Mouse (Mus musculus) kidney, postnatal 25 days (tissue): ENCODE data around the gene Frem2.

ENCODE experiments used
- DNase-seq, 2 experiments: peaks; one replicate each; pipeline ENCODE4 v3.0.0; 2021; ENCODE audit warnings: mixed read lengths in 2 of 2

Gene Frem2

DNA sequence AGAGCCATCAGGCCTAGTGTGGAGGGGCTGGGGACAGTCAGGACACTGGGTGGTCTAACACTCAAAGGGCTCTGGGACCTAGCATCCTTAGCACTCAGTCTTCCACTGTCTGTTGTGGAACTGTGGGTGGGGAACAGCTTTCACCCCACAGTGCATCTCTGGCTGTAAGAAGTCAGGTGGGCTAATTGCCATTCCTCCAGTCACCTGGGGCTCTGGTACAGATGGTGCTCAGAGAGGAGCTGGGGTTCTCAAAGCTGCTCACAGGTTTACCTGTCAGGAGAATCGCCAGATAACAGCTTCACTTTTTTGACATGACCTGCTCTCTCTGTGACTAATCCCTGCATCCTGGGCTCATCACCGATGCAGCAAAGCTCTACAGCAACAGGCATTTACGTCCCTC lies 46.0 kb downstream of the Frem2 start:
- no peak for DNase-seq

DNA sequence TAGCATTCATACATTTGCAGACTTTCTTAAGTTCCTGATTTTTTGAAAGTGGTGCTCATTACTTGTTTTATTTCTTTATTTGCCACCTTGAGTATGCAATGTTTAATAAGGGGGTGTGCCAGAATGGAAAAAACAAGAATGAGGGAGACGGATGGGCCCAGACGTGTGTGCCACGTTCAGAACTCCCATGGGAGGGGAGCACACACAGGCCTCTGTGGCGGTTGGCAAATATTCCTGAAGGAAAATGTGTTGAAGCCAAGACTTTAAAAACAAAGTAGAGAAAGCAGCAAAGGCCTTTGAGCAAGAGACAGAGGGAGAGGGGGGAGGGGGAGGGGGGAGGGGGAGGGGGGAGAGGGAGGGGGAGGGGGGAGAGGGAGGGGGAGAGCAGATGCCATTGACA lies 47.3 kb downstream of the Frem2 start:
- DNase-seq = no peak

DNA sequence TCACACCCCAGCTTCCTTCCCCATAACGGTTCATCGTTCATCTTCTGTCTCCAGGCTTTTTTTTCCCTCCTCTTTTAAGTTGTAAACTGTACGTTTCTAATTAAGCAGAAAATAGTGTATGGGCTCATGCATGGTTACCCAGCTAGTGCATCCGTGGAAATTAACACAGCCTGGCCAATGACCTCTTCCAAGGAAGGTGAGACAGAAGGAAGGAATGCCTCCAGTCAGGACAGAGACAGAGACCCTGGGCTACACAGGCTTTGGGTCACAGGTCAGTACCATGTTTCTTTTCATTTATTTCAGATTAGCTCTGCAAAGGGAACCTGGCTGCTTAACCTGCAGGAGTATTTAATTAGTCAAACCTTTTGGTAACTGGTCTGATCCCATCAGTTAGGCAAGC lies 57.0 kb downstream of the Frem2 start:
- no peak for DNase-seq

DNA sequence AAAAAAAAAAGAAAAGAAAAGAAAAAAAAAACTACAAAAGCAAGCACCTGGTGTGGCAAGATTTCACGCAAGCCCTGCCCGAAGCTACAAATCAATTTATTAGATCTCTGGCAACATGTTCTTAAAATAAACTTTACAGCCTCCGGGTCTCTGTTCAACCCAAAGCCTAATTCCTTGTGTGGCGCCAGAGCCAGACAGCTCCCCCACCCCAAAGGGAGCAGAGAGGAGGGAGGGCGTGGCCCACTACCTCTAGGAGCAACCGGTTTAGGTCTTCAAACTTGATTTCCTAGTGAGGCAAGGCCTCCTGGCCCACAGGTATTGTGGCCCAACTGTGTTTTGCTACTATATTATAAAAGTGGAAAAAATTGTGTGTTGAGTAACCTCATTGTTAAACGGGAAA lies 57.8 kb downstream of the Frem2 start:
- DNase-seq = no peak

- DNase-seq = peak; percentile 45 to 66
These were observed 58.9 kb downstream of the Frem2 start for GRCm38 (mm10) chr3:53598153-53598800.

GRCm38 (mm10) chr3:53594471-53594870 lies 62.7 kb downstream of the Frem2 start:
- DNase-seq = no peak

GRCm38 (mm10) chr3:53593718-53594117 lies 63.4 kb downstream of the Frem2 start:
- DNase-seq = no peak

GRCm38 (mm10) chr3:53592036-53592435 lies 65.1 kb downstream of the Frem2 start:
- DNase-seq = no peak

DNA sequence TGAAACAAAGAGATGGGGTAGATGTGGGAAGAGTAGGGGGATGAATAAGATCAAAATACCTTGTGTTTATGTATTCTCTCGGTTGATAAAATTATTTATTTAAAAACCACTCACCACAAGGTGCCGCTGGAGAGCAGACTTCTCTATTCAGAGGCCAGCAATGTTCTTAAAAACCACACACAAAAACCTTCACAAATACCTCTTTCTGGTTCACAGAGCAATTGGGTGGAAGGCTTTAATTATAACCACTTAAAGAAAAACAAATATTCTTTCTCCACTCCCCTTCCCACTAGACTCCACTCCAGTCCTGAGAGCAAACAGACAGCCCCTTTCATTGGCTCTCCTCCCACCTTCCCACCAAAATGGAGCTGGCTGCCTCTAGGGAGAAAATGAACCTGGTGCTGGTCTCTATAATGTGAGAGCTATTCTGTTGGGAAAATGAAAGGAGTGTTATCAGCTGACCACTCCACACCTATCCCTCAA lies 67.0 kb downstream of the Frem2 start:
- peak in 1 of 2 experiments; percentile 85 for DNase-seq

DNA sequence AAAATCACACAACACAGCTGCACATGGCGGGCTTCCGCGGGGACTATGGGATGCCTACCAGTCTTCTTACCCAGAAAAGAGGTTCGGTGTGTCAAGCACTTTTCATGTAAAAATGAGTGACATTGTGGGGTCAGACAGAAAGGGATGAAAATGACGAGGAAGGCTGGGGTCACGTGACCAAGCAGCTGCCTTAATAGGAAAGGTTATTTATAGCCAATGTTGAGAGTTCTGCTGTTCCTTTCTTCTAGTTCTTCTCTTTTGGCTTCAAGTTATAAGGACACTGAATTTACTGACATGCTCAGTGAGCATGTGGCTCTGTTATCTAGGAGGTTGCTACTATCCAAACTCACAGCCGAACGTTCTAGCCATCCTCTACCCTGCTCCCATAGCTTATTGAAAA lies 73.9 kb downstream of the Frem2 start:
- no peak for DNase-seq

- DNase-seq = no peak
These were observed 76.4 kb downstream of the Frem2 start for GRCm38 (mm10) chr3:53580596-53581254.

- no peak for DNase-seq
These were observed 77.9 kb downstream of the Frem2 start for GRCm38 (mm10) chr3:53579121-53579704.

- no peak for DNase-seq
These were observed 80.6 kb downstream of the Frem2 start for GRCm38 (mm10) chr3:53576320-53577116.

DNA sequence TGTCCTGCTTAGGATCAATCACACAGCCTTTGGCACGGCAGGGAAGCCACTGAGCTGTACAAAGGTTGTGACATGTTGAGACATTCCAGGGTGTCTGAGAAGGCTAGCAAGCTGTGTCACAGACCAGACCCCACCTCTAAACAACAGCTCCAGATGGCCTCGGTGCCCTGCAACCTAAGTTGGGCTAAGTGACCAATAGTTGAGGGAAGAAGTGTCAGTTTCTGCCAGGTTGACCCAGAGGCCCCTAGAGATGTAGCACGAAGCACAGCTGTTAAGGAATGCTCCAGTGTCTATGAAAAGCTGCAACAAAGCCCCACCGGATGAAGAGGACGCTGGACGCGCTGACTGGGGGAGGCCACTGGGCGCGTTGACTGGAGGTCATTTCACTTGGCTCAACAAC lies 83.0 kb downstream of the Frem2 start:
- no peak for DNase-seq

DNA sequence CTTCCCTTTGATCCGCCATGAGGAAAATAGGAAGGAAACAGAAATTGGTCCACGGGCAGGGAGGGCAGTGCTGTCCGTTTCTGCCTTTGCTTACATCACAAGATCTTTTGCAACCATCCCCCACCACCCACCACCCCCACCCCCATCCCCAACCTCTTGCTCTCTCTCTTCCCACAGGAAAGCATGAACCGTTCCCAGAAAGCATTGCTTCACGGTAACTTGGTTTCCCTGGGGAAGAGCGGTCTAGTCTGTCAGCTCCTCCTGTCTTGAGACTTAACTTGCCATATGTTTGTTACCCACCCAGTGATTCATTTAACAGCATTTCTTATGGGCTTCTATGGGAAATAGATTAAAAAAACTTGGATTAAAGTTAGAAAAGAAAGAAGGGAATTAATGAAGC lies 85.5 kb downstream of the Frem2 start:
- no peak for DNase-seq

DNA sequence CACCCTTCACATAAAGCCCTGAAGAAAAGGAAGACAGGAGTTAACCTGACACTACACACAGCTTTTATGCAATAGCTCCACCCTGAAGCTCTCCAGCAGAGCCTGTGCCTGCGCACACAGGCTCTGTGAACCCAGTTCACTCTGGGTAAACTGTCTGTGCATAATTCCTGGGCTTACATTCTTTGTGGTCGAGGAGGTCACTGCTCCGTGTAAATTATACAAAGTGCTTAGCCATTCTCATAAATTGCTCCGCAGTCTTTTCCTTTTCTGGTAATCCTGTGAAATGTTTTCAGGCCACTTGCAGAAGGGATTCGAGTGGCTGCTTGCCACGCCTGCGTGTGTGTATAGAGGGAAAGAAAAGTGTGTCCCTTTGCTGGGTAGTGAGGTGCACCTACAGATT lies 92.6 kb downstream of the Frem2 start:
- DNase-seq = peak; percentile 25 to 75

GRCm38 (mm10) chr3:53563746-53564145 lies 93.4 kb downstream of the Frem2 start:
- peak; percentile 69 to 78 for DNase-seq

- no peak for DNase-seq
These were observed 95.3 kb downstream of the Frem2 start for GRCm38 (mm10) chr3:53561813-53562212.

GRCm38 (mm10) chr3:53559056-53559455 lies 98.1 kb downstream of the Frem2 start:
- no peak for DNase-seq

DNA sequence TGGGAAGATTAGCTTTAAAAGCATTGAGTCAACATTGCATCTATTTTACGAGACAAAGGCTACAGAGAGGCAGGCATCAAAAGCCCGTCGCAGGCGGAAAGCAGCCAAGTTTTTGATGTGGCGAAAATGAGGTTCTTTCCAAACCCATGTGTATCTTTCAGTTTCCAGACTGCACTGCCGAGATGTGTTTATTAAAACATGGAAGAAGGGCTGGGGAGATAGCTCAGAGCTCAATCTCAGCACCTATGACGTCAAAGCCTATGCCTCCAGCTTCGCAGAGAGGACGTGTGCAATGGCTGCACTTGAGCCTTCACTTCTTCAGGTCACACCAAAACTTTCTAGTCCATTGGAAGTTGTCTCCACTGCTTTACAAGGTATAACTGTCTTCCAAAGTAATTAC lies 98.9 kb downstream of the Frem2 start:
- no peak for DNase-seq

GRCm38 (mm10) chr3:53557388-53558214 lies 99.6 kb downstream of the Frem2 start:
- no peak for DNase-seq
